Mouse (Mus musculus): ENCODE results near the gene Mdfic.

DNA sequence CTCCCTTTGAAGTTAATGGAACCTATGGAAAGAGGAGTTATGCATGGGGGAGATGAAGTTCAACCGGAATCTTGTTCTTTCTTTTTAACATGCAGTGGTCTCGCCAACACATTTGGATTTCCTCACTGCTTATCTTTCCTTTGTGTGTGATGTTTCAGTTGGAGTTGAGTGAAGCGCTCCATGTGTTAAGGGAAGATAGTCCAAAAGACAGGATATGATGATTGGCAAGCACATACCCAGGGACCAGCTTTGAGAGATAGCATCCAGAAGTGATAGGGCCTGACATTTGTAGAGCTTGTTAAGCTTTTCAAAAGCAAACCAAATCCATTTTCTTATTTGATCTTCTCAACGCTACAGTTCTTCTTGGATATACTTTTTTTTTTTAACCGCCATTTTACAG is 86.9 kb downstream of the Mdfic start:
- no peak for TF ChIP-seq CTCF (IDR thresholded peaks at IDR 0.05; ENCODE audit: insufficient read depth, low read length)
- TF ChIP-seq POLR2A (IDR thresholded peaks at IDR 0.05; ENCODE audit: borderline replicate concordance, extremely low read depth, low read depth, low read length): no peak

Data from lung, adult 2 months (tissue).